ENCODE assay signal across 15 mouse cellular contexts in the genomic region with DNA sequence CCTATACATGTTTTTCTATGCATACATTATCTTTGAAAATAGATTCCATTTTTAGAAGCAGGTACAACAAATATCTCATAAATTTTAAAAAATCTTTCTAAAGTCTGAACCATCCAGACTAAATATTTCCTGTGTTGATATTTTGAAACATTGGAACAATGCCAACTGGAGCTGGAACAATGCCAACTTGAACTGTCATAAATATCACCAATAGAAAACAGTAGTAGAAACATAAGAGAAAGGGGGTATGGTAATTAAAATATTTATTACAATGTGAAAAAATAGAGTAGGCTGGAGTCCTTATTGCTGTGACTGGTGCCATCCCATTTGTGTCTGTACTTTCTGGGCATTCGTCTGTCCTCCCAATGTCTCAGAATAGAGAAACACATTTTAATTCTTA.
DNase-seq lines count a peak whose midpoint lies in the region; ATAC-seq and TF ChIP-seq lines count a peak whose summit lies in the region.
"Had no signal": no experiment of that assay in that cellular context is flagged by ENCODE, and none has a peak within 500 bp of the region (broad histone marks: within the 10 kb centered on the region; RNA-seq: fewer than 3 reads in every experiment).

No protein-coding gene starts in this region.

- no peak overlapping the region for H3K9ac ChIP-seq in forebrain, postnatal 0 days
- H3K9ac ChIP-seq: liver, postnatal 0 days; midbrain, embryonic 15.5 days had no signal

- H3K4me2 ChIP-seq in forebrain, postnatal 0 days (ENCODE audit: low read depth), result no peak overlapping the region
- H3K4me2 ChIP-seq: heart, embryonic 11.5 days; midbrain, embryonic 15.5 days had no signal

- no peaks in the 10 kb centered on the region for H3K27me3 ChIP-seq in forebrain, postnatal 0 days (ENCODE audit: insufficient read depth, low read length)
- H3K27me3 ChIP-seq: midbrain, embryonic 15.5 days had no signal

- no peak for TF ChIP-seq CTCF in forebrain, postnatal 0 days (IDR thresholded peaks at IDR 0.05; ENCODE audit: low read depth)

- H3K27ac ChIP-seq in forebrain, postnatal 0 days (ENCODE audit: low read depth, low read length), result no peak overlapping the region
- H3K27ac ChIP-seq: midbrain, embryonic 15.5 days had no signal

- no peak for ATAC-seq in forebrain, postnatal 0 days
- ATAC-seq: liver, postnatal 0 days; midbrain, embryonic 15.5 days had no signal

- H3K4me3 ChIP-seq in forebrain, postnatal 0 days (ENCODE audit: low read depth, low read length), result no peak overlapping the region
- H3K4me3 ChIP-seq: erythroblast, embryonic 14.5 days; midbrain, embryonic 15.5 days had no signal

- peak; percentile 19 for DNase-seq in heart, postnatal 4 days
- DNase-seq in heart, postnatal 10 days, result no peak
- DNase-seq in right cerebral cortex, postnatal 10 days (ENCODE audit: low spot score in 2 of 2), result peak; percentile 40
- DNase-seq in right cerebral cortex, postnatal 36 days (ENCODE audit: low spot score in 2 of 2), result no peak
- peak; percentile 48 for DNase-seq in cerebellum, adult 9-10 months
- peak; percentile 67 for DNase-seq in forebrain, postnatal 0 days
- DNase-seq in heart, postnatal 25 days (ENCODE audit: low spot score), result no peak
- DNase-seq: kidney, adult 2 months; kidney, postnatal 14 days; liver; liver, postnatal 0 days; retina, postnatal 1 day had no signal

- 44% methylated on average over 1 of the region's 1 CpGs for WGBS in forebrain, postnatal 0 days

- intact Hi-C loops in heart, postnatal 10 days (cut with DNase I), result no loop called here
- intact Hi-C loops in heart, postnatal 25 days (cut with DNase I), result no loop called here

- no peaks in the 10 kb centered on the region for H3K36me3 ChIP-seq in forebrain, postnatal 0 days (ENCODE audit: insufficient read depth)
- H3K36me3 ChIP-seq: midbrain, embryonic 15.5 days had no signal

- H3K4me1 ChIP-seq in forebrain, postnatal 0 days (ENCODE audit: insufficient read depth), result no peaks in the 10 kb centered on the region; the same call in none of the 2 replicates
- H3K4me1 ChIP-seq: midbrain, embryonic 15.5 days had no signal

- H3K9me3 ChIP-seq in forebrain, postnatal 0 days (ENCODE audit: low read length), result no peaks in the 10 kb centered on the region
- H3K9me3 ChIP-seq: midbrain, embryonic 15.5 days had no signal

Comparison
In these comparisons a context has a peak if more than half of its experiments do, and no peak if none do; other contexts are left out.
1. DNase-seq: peak in heart, postnatal 4 days (single experiment), right cerebral cortex, postnatal 10 days (2 of 2), cerebellum, adult 9-10 months (single experiment) and forebrain, postnatal 0 days (single experiment); none in heart, postnatal 10 days (0 of 2), right cerebral cortex, postnatal 36 days (0 of 2) and heart, postnatal 25 days (single experiment).